ENCODE assay signal across 12 mouse cellular contexts in genomic region chr11:116988131-116988530, GRCm38 (mm10).
DNase-seq lines count a peak whose midpoint lies in the region; ATAC-seq and TF ChIP-seq lines count a peak whose summit lies in the region.
"Had no signal": no experiment of that assay in that cellular context is flagged by ENCODE, and none has a peak within 500 bp of the region (broad histone marks: within the 10 kb centered on the region; RNA-seq: fewer than 3 reads in every experiment).

No protein-coding gene starts in this region.

- intact Hi-C loops in left cerebral cortex, postnatal 14 days (cut with DNase I), result no loop called here

- no peak overlapping the region for H3K9ac ChIP-seq in hindbrain, embryonic 14.5 days
- H3K9ac ChIP-seq in heart, embryonic 12.5 days, result no peak overlapping the region
- H3K9ac ChIP-seq: limb, embryonic 15.5 days had no signal

- H3K27me3 ChIP-seq in E14TG2a.4 (ENCODE audit: insufficient read depth, low read length), result peaks cover 8% of the 10 kb centered on the region
- no peaks in the 10 kb centered on the region for H3K27me3 ChIP-seq in hindbrain, embryonic 14.5 days (ENCODE audit: control insufficient read depth, insufficient read depth, low read length)
- peaks cover 31% of the 10 kb centered on the region for H3K27me3 ChIP-seq in heart, embryonic 12.5 days (replicated peaks)

- peaks cover 33% of the 10 kb centered on the region for H3K36me3 ChIP-seq in E14TG2a.4 (ENCODE audit: insufficient read depth, low read length)
- H3K36me3 ChIP-seq in hindbrain, embryonic 14.5 days (replicated peaks; ENCODE audit: control insufficient read depth, insufficient read depth), result peaks cover 37% of the 10 kb centered on the region
- no peaks in the 10 kb centered on the region for H3K36me3 ChIP-seq in heart, embryonic 12.5 days
- H3K36me3 ChIP-seq: G1E; limb, embryonic 15.5 days had no signal

- no peaks in the 10 kb centered on the region for H3K9me3 ChIP-seq in E14TG2a.4 (ENCODE audit: low read length)
- no peaks in the 10 kb centered on the region for H3K9me3 ChIP-seq in hindbrain, embryonic 14.5 days (ENCODE audit: control insufficient read depth, low read length)
- H3K9me3 ChIP-seq in heart, embryonic 12.5 days (replicated peaks), result no peaks in the 10 kb centered on the region
- H3K9me3 ChIP-seq: G1E; limb, embryonic 15.5 days had no signal

- peak overlapping the region; percentile 44; the same call in 1 of the 2 replicates for H3K27ac ChIP-seq in hindbrain, embryonic 14.5 days
- H3K27ac ChIP-seq in heart, embryonic 12.5 days (ENCODE audit: poor library complexity, severe bottlenecking), result no peak overlapping the region
- H3K27ac ChIP-seq: kidney, postnatal 0 days; limb, embryonic 15.5 days; macrophage had no signal

- TF ChIP-seq CTCF in E14TG2a.4 (conservative IDR thresholded peaks at IDR 0.05; ENCODE audit: low read length), result no peak

- peaks cover 67% of the 10 kb centered on the region for H3K4me1 ChIP-seq in E14TG2a.4 (replicated peaks; ENCODE audit: low read depth, low read length)
- peaks cover 15% of the 10 kb centered on the region for H3K4me1 ChIP-seq in hindbrain, embryonic 14.5 days (replicated peaks; ENCODE audit: control insufficient read depth, insufficient read depth, low read length)
- H3K4me1 ChIP-seq in heart, embryonic 12.5 days (replicated peaks), result no peaks in the 10 kb centered on the region

- H3K4me3 ChIP-seq in E14TG2a.4 (replicated peaks; ENCODE audit: low read length), result peak overlapping the region; percentile 17; the same call in 1 of the 2 replicates
- H3K4me3 ChIP-seq in hindbrain, embryonic 14.5 days (replicated peaks; ENCODE audit: low read length), result no peak overlapping the region
- no peak overlapping the region for H3K4me3 ChIP-seq in heart, embryonic 12.5 days
- H3K4me3 ChIP-seq: limb, embryonic 15.5 days had no signal

- no peak for ATAC-seq in hindbrain, embryonic 14.5 days (ENCODE audit: low FRiP score)
- no peak for ATAC-seq in heart, embryonic 12.5 days (ENCODE audit: insufficient number of reproducible peaks, low FRiP score)

- H3K4me2 ChIP-seq in hindbrain, embryonic 14.5 days (replicated peaks), result no peak overlapping the region
- no peak overlapping the region for H3K4me2 ChIP-seq in heart, embryonic 12.5 days
- H3K4me2 ChIP-seq: limb, embryonic 15.5 days had no signal

- WGBS in hindbrain, embryonic 14.5 days, result 28% methylated on average over 8 of the region's 8 CpGs
- WGBS in heart, embryonic 12.5 days, result 63% methylated on average over 8 of the region's 8 CpGs

- DNase-seq in cerebellum, postnatal 10 days, result peak; percentile 89 to 90
- no peak for DNase-seq in cerebellum, adult 9-10 months
- peak; percentile 54 to 60 for DNase-seq in left cerebral cortex, postnatal 14 days (ENCODE audit: low spot score in 2 of 2)
- no peak for DNase-seq in left cerebral cortex, adult 8-10 months (ENCODE audit: low spot score in 2 of 2)
- DNase-seq in hindbrain, embryonic 14.5 days (ENCODE audit: low spot score), result no peak
- DNase-seq in Muller cell, postnatal 12 days (ENCODE audit: inconsistent ontology term), result no peak

Comparison
In these comparisons a context has a peak if more than half of its experiments do, and no peak if none do; other contexts are left out.
1. DNase-seq: peak in cerebellum, postnatal 10 days (2 of 2) and left cerebral cortex, postnatal 14 days (2 of 2); none in cerebellum, adult 9-10 months (single experiment), left cerebral cortex, adult 8-10 months (0 of 2), hindbrain, embryonic 14.5 days (single experiment) and Muller cell, postnatal 12 days (single experiment).